Mouse (Mus musculus): ENCODE data around the gene Tanc1. TPM values are rescaled to one million over a fixed set of nuclear protein-coding genes. Genes with fewer than 3 reads are reported as not detected.
A peak's percentile ranks its signal among the peaks of the same experiment; 100 is the strongest.

Tanc1 gene
- total and polyA plus RNA-seq, 3 experiments: 8.1 to 26.2 (median 25.6) TPM

DNA sequence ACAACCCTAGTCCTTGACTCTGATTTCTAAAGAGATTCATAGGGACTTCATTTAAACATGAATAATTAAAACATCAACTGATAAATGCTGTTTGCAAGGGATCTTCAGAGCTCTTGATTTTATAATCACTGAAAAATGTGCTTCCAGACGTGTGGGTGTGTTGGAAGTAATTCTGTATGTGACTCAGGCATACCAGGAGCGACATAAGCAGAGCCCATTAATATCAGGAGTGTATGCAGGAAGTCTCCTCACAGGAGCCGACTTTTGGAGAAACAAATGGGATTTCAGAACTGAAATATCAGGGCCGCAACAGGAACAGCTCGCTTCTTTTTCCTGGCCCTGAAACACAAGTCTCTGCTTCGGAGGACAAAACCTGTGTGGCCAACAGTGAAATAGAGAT, 27.9 kb upstream of the Tanc1 start:
- Histone ChIP-seq H3K36me3 (ENCODE audit: control insufficient read depth, insufficient read depth, low read length) (no peaks in the 10 kb centered on the region), H3K27ac (no peak overlapping the region), H3K4me3 (no peak overlapping the region), H3K79me2 (replicated peaks; ENCODE audit: control insufficient read depth, insufficient read depth, low read length) (no peaks in the 10 kb centered on the region), H3K4me1 (ENCODE audit: control insufficient read depth, insufficient read depth, low read length) (no peaks in the 10 kb centered on the region), H3K9ac (ENCODE audit: low read depth, low read length) (no peak overlapping the region), H3K27me3 (ENCODE audit: control insufficient read depth, insufficient read depth, low read length) (no peaks in the 10 kb centered on the region)
- no peak for DNase-seq
- intact Hi-C loops (cut with DNase I): no loop called here
- whole genome bisulfite sequencing: 63% methylated on average over 6 of the region's 6 CpGs
- TF ChIP-seq CTCF (IDR thresholded peaks at IDR 0.05): no peak
- no peak for TF ChIP-seq EP300 (IDR thresholded peaks at IDR 0.05; ENCODE audit: insufficient read depth, low read depth, low read length)
- TF ChIP-seq POLR2A (IDR thresholded peaks at IDR 0.05; ENCODE audit: insufficient read depth, low read depth, low read length): no peak

GRCm38 (mm10) chr2:59587387-59588095, 24.3 kb upstream of the Tanc1 start:
- 69% methylated on average over 10 of the region's 10 CpGs for WGBS
- TF ChIP-seq CTCF (IDR thresholded peaks at IDR 0.05) (no peak), POLR2A (IDR thresholded peaks at IDR 0.05; ENCODE audit: insufficient read depth, low read depth, low read length) (no peak)
- no peak overlapping the region for H3K9ac ChIP-seq (ENCODE audit: low read depth, low read length)
- no peak for DNase-seq
- intact Hi-C loops (cut with DNase I): no loop called here
- no peak overlapping the region for H3K4me3 ChIP-seq
- H3K27me3 ChIP-seq (ENCODE audit: control insufficient read depth, insufficient read depth, low read length): no peaks in the 10 kb centered on the region
- no peaks in the 10 kb centered on the region for H3K36me3 ChIP-seq (ENCODE audit: control insufficient read depth, insufficient read depth, low read length)
- no peaks in the 10 kb centered on the region for H3K79me2 ChIP-seq (replicated peaks; ENCODE audit: control insufficient read depth, insufficient read depth, low read length)
- no peak overlapping the region for H3K27ac ChIP-seq
- no peaks in the 10 kb centered on the region for H3K4me1 ChIP-seq (ENCODE audit: control insufficient read depth, insufficient read depth, low read length)

DNA sequence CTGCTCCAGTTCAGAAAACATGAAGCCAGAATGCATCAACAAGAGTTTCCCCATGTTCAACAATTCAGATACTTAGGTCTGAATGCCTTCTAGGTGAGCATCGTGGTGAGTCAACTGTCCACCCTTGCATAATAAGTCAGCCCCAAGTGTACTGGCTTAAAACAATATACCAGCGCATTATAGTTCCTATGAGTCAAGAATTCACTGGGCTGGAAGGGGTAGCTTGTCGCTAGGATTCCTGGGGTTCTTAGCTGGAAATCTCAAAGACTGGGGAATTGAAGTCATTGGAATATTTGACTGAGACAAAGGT, 23.8 kb upstream of the Tanc1 start:
- WGBS: 83% methylated on average over 3 of the region's 3 CpGs
- no peaks in the 10 kb centered on the region for H3K4me1 ChIP-seq (ENCODE audit: control insufficient read depth, insufficient read depth, low read length)
- TF ChIP-seq EP300 (IDR thresholded peaks at IDR 0.05; ENCODE audit: insufficient read depth, low read depth, low read length): no peak
- H3K4me3 ChIP-seq: no peak overlapping the region
- no peak overlapping the region for H3K27ac ChIP-seq
- H3K9ac ChIP-seq (ENCODE audit: low read depth, low read length): no peak overlapping the region
- DNase-seq: no peak
- H3K36me3 ChIP-seq (ENCODE audit: control insufficient read depth, insufficient read depth, low read length): no peaks in the 10 kb centered on the region
- intact Hi-C loops (cut with DNase I): no loop called here
- H3K79me2 ChIP-seq (replicated peaks; ENCODE audit: control insufficient read depth, insufficient read depth, low read length): no peaks in the 10 kb centered on the region
- H3K27me3 ChIP-seq (ENCODE audit: control insufficient read depth, insufficient read depth, low read length): no peaks in the 10 kb centered on the region

GRCm38 (mm10) chr2:59593341-59593902, 18.4 kb upstream of the Tanc1 start:
- Histone ChIP-seq H3K4me3 (no peak overlapping the region), H3K9ac (ENCODE audit: low read depth, low read length) (no peak overlapping the region), H3K36me3 (ENCODE audit: control insufficient read depth, insufficient read depth, low read length) (no peaks in the 10 kb centered on the region), H3K79me2 (replicated peaks; ENCODE audit: control insufficient read depth, insufficient read depth, low read length) (no peaks in the 10 kb centered on the region), H3K27me3 (ENCODE audit: control insufficient read depth, insufficient read depth, low read length) (no peaks in the 10 kb centered on the region), H3K27ac (no peak overlapping the region), H3K4me1 (ENCODE audit: control insufficient read depth, insufficient read depth, low read length) (no peaks in the 10 kb centered on the region)
- TF ChIP-seq POLR2A (IDR thresholded peaks at IDR 0.05; ENCODE audit: insufficient read depth, low read depth, low read length) (no peak), EP300 (IDR thresholded peaks at IDR 0.05; ENCODE audit: insufficient read depth, low read depth, low read length) (no peak), CTCF (IDR thresholded peaks at IDR 0.05) (no peak)
- no peak for DNase-seq
- intact Hi-C loops (cut with DNase I): no loop called here
- WGBS: 76% methylated on average over 7 of the region's 7 CpGs

DNA sequence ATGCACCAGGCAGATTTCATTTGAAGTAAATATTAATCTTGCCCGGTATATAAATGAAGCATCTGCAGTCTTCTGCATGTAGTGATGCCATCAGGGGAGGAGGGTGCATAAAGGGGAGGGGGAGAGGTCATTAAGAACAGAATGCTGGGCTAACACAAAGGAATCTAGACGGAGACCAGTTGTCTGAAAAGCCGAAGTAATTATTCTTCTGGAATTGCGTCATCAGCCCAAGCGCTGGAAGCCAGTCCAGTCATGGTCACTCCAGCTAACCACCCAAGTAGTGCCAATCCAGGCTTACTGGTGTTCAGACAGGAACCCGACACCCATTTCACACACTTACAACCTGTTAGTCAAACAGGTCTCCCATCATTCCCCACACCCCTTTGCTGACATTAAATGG, 17.7 kb upstream of the Tanc1 start:
- intact Hi-C loops (cut with DNase I): no loop called here
- DNase-seq: no peak
- Histone ChIP-seq H3K79me2 (replicated peaks; ENCODE audit: control insufficient read depth, insufficient read depth, low read length) (no peaks in the 10 kb centered on the region), H3K4me1 (ENCODE audit: control insufficient read depth, insufficient read depth, low read length) (no peaks in the 10 kb centered on the region), H3K36me3 (ENCODE audit: control insufficient read depth, insufficient read depth, low read length) (no peaks in the 10 kb centered on the region), H3K27ac (no peak overlapping the region), H3K27me3 (ENCODE audit: control insufficient read depth, insufficient read depth, low read length) (no peaks in the 10 kb centered on the region), H3K9ac (ENCODE audit: low read depth, low read length) (no peak overlapping the region), H3K4me3 (no peak overlapping the region)
- no peak for TF ChIP-seq CTCF (IDR thresholded peaks at IDR 0.05)
- no peak for TF ChIP-seq POLR2A (IDR thresholded peaks at IDR 0.05; ENCODE audit: insufficient read depth, low read depth, low read length)
- no peak for TF ChIP-seq EP300 (IDR thresholded peaks at IDR 0.05; ENCODE audit: insufficient read depth, low read depth, low read length)
- WGBS: 87% methylated on average over 6 of the region's 6 CpGs

GRCm38 (mm10) chr2:59596545-59596944, 15.3 kb upstream of the Tanc1 start:
- Histone ChIP-seq H3K4me3 (no peak overlapping the region), H3K9ac (ENCODE audit: low read depth, low read length) (no peak overlapping the region), H3K79me2 (replicated peaks; ENCODE audit: control insufficient read depth, insufficient read depth, low read length) (no peaks in the 10 kb centered on the region), H3K4me1 (ENCODE audit: control insufficient read depth, insufficient read depth, low read length) (no peaks in the 10 kb centered on the region; the same call in 1 of the 2 replicates), H3K27me3 (ENCODE audit: control insufficient read depth, insufficient read depth, low read length) (no peaks in the 10 kb centered on the region), H3K27ac (no peak overlapping the region), H3K36me3 (ENCODE audit: control insufficient read depth, insufficient read depth, low read length) (no peaks in the 10 kb centered on the region)
- no peak for TF ChIP-seq POLR2A (IDR thresholded peaks at IDR 0.05; ENCODE audit: insufficient read depth, low read depth, low read length)
- TF ChIP-seq CTCF (IDR thresholded peaks at IDR 0.05): peak; percentile 42
- WGBS: 72% methylated on average over 8 of the region's 8 CpGs
- no peak for DNase-seq
- intact Hi-C loops (cut with DNase I): no loop called here
